Mouse (Mus musculus): ENCODE data around the gene Treml1.

- TF ChIP-seq GATA1 (IDR thresholded peaks at IDR 0.05; ENCODE audit: borderline replicate concordance, low read length), result no peak
- no peak for TF ChIP-seq FLI1 (IDR thresholded peaks at IDR 0.05; ENCODE audit: low read length)
Measured at GRCm38 (mm10) chr17:48325093-48325492, 34.6 kb upstream of the Treml1 start.
